Mouse (Mus musculus): ENCODE measurements around the gene Lce3c. TPM values are rescaled to one million over a fixed set of nuclear protein-coding genes. Genes with fewer than 3 reads are reported as not detected.

Lce3c gene
- polyA plus RNA-seq (2015; fragmentation: Nextera tagmentation; extraction: Ambion mirVana) = not detected in 2 replicates

DNA sequence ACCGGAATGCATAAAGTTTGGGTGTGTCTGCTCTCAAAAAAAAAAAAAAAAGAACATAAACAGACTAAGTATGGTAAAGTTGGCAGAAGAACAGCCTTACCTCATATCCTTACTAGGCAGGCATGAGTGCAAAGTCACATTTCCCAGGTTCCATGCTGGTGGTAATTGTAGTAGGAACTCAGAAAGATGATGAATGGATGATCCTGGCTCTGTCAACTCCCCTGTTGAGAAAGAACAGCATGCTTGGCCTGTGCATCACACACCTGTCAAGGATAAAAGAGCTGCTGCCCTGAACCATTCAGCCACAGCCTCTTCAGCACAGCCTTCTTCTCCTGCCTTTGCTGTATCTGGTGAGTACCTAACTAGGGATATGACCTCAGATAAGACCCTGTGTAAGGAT is at the start of gene Lce3c:
Gene Lce3c, plus strand, starts transcription at position 301 of the 400 bp plus-strand sequence.
- no peak for DNase-seq
- no peaks in the 10 kb centered on the region for H3K36me3 ChIP-seq
- H3K4me3 ChIP-seq (replicated peaks) = no peak within 1 kb of the TSS
- no peaks in the 10 kb centered on the region for H3K9me3 ChIP-seq (replicated peaks)
- no peak within 1 kb of the TSS for H3K4me2 ChIP-seq
- no peak within 1 kb of the TSS for H3K27ac ChIP-seq
- ATAC-seq (ENCODE audit: low read depth) = no peak
- no peak within 1 kb of the TSS for H3K9ac ChIP-seq
- 42% methylated on average over 1 of the region's 1 CpGs for WGBS (ENCODE audit: insufficient replicate concordance)
- H3K4me1 ChIP-seq (replicated peaks) = no peaks in the 10 kb centered on the region
- H3K27me3 ChIP-seq = no peaks in the 10 kb centered on the region

DNA sequence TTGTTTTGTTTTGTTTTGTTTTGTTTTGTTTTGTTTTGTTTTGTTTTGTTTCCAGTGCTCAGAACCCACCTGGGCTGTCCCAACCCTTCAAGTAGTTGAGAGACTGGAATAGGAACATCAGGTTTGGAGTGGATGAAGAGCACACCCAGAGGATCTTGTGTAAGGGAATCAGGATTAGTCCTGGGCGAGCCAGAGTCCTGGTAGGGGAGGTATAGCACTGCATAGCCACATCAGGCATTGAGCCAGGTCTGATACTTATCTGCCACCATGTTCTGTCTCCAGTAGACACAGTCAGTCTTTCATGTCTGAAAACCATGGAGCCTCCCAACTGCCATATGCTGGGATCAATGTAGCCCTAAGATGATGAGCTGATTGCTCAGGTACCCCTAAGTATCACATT is 49.8 kb upstream of the Lce3c start:
- H3K36me3 ChIP-seq = no peaks in the 10 kb centered on the region
- DNase-seq (no peak), ATAC-seq (ENCODE audit: low read depth) (no peak)
- no peak overlapping the region for H3K27ac ChIP-seq
- H3K27me3 ChIP-seq = no peaks in the 10 kb centered on the region
- H3K9me3 ChIP-seq (replicated peaks) = no peaks in the 10 kb centered on the region
- no peaks in the 10 kb centered on the region for H3K4me1 ChIP-seq (replicated peaks)
- WGBS (ENCODE audit: insufficient replicate concordance) = 23% methylated on average over 1 of the region's 1 CpGs
- no peak overlapping the region for H3K9ac ChIP-seq
- no peak overlapping the region for H3K4me2 ChIP-seq
- no peak overlapping the region for H3K4me3 ChIP-seq (replicated peaks)

DNA sequence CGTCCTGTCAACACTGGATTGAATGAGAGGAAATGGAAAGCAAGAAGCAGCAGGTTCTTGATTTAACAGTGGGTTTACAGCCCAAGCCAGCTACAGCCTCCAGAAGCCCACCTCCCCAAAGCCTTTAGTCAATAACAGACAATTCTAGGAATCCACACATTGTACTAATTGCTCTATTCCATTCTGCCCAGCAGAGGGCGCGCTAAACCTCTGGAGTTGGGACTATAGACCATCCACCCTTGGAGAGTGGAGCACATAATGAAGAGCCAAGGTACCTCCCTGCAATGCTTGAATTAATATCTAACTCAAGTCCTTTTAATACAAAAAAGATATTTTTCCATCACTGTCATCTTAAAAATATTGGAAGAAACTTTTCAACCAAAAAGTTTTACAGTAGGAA is 41.3 kb upstream of the Lce3c start:
- no peaks in the 10 kb centered on the region for H3K9me3 ChIP-seq (replicated peaks)
- no peaks in the 10 kb centered on the region for H3K36me3 ChIP-seq
- H3K27me3 ChIP-seq = no peaks in the 10 kb centered on the region
- DNase-seq (no peak), ATAC-seq (ENCODE audit: low read depth) (no peak)
- H3K4me1 ChIP-seq (replicated peaks) = no peaks in the 10 kb centered on the region
- no peak overlapping the region for H3K4me3 ChIP-seq (replicated peaks)
- WGBS (ENCODE audit: insufficient replicate concordance) = 9% methylated on average over 3 of the region's 3 CpGs
- H3K27ac ChIP-seq = no peak overlapping the region
- H3K4me2 ChIP-seq = no peak overlapping the region
- no peak overlapping the region for H3K9ac ChIP-seq

DNA sequence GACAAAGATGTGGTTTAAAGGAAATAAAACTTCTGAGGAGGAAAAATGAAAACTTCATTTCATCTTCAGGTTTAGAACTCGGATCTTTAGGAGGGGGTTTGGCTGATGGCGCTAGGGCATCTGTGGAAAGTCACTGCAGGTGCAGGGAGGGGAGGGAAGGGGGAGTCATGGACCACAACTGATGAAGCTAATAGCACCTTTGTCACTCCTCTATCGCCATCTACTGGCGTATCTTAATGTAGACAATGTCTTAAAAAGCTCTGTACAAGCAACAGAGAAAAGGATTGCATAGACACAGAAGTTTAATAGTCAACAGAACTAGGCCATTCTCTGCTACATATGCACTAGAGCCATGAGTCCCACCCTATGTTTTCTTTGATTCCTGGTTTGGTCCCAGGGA is 40.6 kb upstream of the Lce3c start:
- H3K4me1 ChIP-seq (replicated peaks) = no peaks in the 10 kb centered on the region
- ATAC-seq (ENCODE audit: low read depth) (no peak), DNase-seq (no peak)
- H3K4me3 ChIP-seq (replicated peaks) = no peak overlapping the region
- H3K36me3 ChIP-seq = no peaks in the 10 kb centered on the region
- H3K27me3 ChIP-seq = no peaks in the 10 kb centered on the region
- no peak overlapping the region for H3K9ac ChIP-seq
- H3K4me2 ChIP-seq = no peak overlapping the region
- no peak overlapping the region for H3K27ac ChIP-seq
- WGBS (ENCODE audit: insufficient replicate concordance) = 11% methylated on average over 4 of the region's 4 CpGs
- H3K9me3 ChIP-seq (replicated peaks) = no peaks in the 10 kb centered on the region

DNA sequence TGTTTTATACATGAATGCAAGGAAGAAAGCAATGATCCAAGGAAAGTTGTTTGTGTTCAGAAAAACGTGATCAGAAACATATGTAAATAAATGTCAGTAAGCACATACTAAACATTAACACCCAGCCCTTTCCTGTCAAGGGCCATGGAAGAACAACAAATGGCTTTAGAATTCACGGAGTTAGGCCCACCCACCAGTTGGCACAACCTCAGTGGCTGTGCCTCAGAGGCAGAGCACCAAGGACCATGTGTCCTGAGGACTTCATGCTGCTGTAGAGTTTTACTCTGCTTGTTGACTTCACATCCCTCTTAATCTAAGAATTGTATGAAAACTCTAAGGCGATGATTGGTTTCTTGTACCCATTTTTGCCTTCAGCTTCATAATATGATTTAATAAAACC is 39.1 kb upstream of the Lce3c start:
- no peak for DNase-seq
- Histone ChIP-seq H3K4me2 (no peak overlapping the region), H3K4me1 (replicated peaks) (no peaks in the 10 kb centered on the region), H3K9me3 (replicated peaks) (no peaks in the 10 kb centered on the region), H3K27ac (no peak overlapping the region), H3K4me3 (replicated peaks) (no peak overlapping the region), H3K9ac (no peak overlapping the region), H3K36me3 (no peaks in the 10 kb centered on the region), H3K27me3 (no peaks in the 10 kb centered on the region)
- WGBS (ENCODE audit: insufficient replicate concordance) = 43% methylated on average over 3 of the region's 3 CpGs
- no peak for ATAC-seq (ENCODE audit: low read depth)

DNA sequence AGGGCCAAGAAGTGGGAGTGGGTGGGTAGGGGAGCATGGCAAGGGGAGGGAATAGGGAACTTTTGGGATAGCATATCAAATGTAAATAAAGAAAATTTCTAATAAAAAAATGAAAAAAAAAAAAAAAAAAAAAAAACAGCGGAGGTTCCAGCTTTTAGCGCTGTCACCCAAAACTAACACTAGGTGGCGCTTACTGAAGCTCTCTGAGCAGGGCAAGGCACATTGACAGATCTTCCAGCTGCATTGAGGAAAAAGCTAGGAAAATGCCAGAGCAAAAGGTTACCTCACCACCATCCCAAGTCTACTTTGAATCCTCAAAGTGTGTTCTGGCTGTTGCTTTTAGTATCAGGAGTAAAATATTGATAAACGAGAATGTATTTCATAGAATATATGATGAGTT is 36.7 kb upstream of the Lce3c start:
- 33% methylated on average over 4 of the region's 4 CpGs for WGBS (ENCODE audit: insufficient replicate concordance)
- no peaks in the 10 kb centered on the region for H3K27me3 ChIP-seq
- no peak overlapping the region for H3K27ac ChIP-seq
- no peaks in the 10 kb centered on the region for H3K4me1 ChIP-seq (replicated peaks)
- no peak overlapping the region for H3K4me3 ChIP-seq (replicated peaks)
- no peak for DNase-seq
- H3K4me2 ChIP-seq = no peak overlapping the region
- no peak for ATAC-seq (ENCODE audit: low read depth)
- H3K9ac ChIP-seq = no peak overlapping the region
- H3K36me3 ChIP-seq = no peaks in the 10 kb centered on the region
- no peaks in the 10 kb centered on the region for H3K9me3 ChIP-seq (replicated peaks)

DNA sequence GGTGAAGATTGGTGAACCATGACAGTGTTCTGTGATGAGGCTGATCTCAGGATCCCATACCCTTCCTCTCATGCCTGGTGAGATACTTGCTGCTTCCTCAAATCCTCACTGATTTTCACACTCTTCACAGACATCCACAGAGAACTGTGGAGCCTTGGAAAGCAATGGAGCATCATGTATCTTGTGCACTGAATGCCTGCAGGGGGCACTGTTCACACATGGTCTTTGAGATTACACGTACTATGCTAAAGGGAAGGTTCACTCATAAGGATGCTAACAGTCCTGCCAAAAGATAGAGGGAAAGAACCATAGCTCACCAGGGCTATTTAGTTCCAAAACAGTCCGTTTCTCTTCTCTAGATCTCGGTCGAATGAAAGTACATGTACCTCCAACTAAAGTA is 23.9 kb upstream of the Lce3c start:
- Histone ChIP-seq H3K4me3 (replicated peaks) (no peak overlapping the region), H3K27ac (no peak overlapping the region), H3K9ac (no peak overlapping the region), H3K9me3 (replicated peaks) (no peaks in the 10 kb centered on the region), H3K36me3 (no peaks in the 10 kb centered on the region), H3K27me3 (no peaks in the 10 kb centered on the region), H3K4me2 (no peak overlapping the region), H3K4me1 (replicated peaks) (no peaks in the 10 kb centered on the region)
- ATAC-seq (ENCODE audit: low read depth) (no peak), DNase-seq (no peak)
- WGBS (ENCODE audit: insufficient replicate concordance) = 51% methylated on average over 4 of the region's 4 CpGs

DNA sequence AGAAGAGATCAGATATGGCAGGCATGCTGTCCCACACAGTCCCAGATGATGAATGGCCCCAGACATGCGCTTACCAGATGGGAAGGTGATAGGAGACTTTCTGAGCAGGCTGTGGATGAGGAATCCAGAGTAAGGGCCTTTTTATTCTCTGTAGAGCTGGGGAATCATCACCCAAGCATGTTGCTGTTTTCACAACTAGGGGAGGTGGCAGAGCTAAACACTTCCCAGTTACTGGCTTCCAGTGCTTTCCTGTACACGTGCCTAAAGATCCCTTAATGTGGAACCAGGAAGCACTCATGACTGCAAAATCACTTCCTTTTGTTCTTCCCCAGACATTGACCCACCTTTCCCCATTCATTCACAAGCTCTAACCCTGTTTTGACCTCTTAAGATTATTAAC is 18.2 kb upstream of the Lce3c start, which contains the start of gene Lce3a:
Gene Lce3a, minus strand, starts transcription at position 101 of the 400 bp plus-strand sequence.
- DNase-seq = no peak
- no peaks in the 10 kb centered on the region for H3K27me3 ChIP-seq
- H3K27ac ChIP-seq = no peak within 1 kb of the TSS
- no peaks in the 10 kb centered on the region for H3K36me3 ChIP-seq
- no peak within 1 kb of the TSS for H3K4me2 ChIP-seq
- WGBS (ENCODE audit: insufficient replicate concordance) = 39% methylated on average over 2 of the region's 2 CpGs
- no peaks in the 10 kb centered on the region for H3K4me1 ChIP-seq (replicated peaks)
- no peak within 1 kb of the TSS for H3K9ac ChIP-seq
- no peaks in the 10 kb centered on the region for H3K9me3 ChIP-seq (replicated peaks)
- no peak for ATAC-seq (ENCODE audit: low read depth)
- no peak within 1 kb of the TSS for H3K4me3 ChIP-seq (replicated peaks)

DNA sequence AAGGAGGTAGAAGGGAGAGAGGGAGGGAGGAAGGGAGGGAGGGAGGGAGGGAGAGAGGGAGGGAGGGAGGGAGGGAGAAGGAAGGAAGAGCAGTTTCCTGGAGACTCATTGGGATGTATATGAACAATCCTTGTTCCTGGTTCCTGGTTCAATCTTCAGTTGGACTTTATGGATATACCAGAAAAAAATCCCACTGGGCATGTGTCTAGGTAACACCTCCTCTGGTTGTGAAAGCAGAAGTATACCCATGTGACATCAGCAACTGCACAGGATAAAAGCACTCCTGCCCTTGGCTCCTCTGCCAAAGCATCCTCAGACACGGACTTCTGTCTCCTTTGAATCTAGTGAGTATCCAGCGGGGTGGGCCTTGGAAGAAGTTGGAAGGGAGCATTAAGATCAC is 11.6 kb upstream of the Lce3c start, which contains the start of gene Lce3b:
Gene Lce3b, plus strand, starts transcription at position 301 of the 400 bp plus-strand sequence.
- ATAC-seq (ENCODE audit: low read depth) (no peak), DNase-seq (no peak)
- Histone ChIP-seq H3K9ac (no peak within 1 kb of the TSS), H3K27ac (no peak within 1 kb of the TSS), H3K4me3 (replicated peaks) (no peak within 1 kb of the TSS), H3K27me3 (no peaks in the 10 kb centered on the region), H3K36me3 (no peaks in the 10 kb centered on the region), H3K4me2 (no peak within 1 kb of the TSS), H3K4me1 (replicated peaks) (no peaks in the 10 kb centered on the region), H3K9me3 (replicated peaks) (no peaks in the 10 kb centered on the region)
- 32% methylated on average over 2 of the region's 2 CpGs for WGBS (ENCODE audit: insufficient replicate concordance)

DNA sequence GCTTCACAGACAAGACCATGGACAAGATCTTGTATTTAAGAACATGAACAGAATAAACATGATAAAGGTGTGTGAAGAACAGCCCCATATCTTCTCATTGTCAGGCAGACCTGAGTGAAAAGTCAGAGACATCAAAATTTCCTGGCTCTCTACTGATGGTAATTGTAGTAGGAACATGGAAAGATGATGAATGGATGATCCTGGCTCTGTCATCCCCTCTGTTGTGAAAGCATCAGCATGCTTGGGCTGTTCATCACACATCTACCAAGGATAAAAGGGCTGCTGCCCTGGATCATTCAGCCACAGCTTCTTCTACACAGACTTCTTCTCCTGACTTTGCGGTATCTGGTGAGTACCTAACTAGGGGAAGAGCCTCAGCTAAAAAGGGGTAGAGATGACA is 12.8 kb downstream of the Lce3c start, which contains the start of gene Lce3d:
Gene Lce3d, plus strand, starts transcription at position 301 of the 400 bp plus-strand sequence.
- no peak for ATAC-seq (ENCODE audit: low read depth)
- DNase-seq = no peak
- H3K36me3 ChIP-seq = no peaks in the 10 kb centered on the region
- H3K27ac ChIP-seq = no peak within 1 kb of the TSS
- no peaks in the 10 kb centered on the region for H3K27me3 ChIP-seq
- no peak within 1 kb of the TSS for H3K4me2 ChIP-seq
- no peak within 1 kb of the TSS for H3K9ac ChIP-seq
- 81% methylated on average over 1 of the region's 1 CpGs for WGBS (ENCODE audit: insufficient replicate concordance)
- no peaks in the 10 kb centered on the region for H3K9me3 ChIP-seq (replicated peaks)
- no peak within 1 kb of the TSS for H3K4me3 ChIP-seq (replicated peaks)
- no peaks in the 10 kb centered on the region for H3K4me1 ChIP-seq (replicated peaks)

DNA sequence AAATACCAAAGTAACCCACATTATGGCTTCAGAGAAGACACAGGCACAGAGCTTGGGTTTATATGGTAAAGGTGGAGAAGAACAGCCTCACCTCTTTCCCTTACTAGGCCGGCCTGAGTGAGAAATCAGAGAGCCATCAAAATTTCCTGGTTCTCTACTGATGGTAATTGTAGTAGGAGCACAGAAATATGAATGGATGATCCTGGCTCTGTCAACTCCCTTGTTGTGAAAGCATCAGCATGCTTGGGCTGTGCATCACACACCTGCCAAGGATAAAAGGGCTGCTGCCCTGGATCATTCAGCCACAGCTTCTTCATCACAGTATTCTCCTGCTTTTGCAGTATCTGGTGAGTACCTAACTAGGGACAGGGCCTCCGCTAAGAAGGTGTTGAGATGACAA is 22.5 kb downstream of the Lce3c start, which contains the start of gene Lce3e:
Gene Lce3e, plus strand, starts transcription at position 301 of the 400 bp plus-strand sequence.
- Histone ChIP-seq H3K4me3 (replicated peaks) (no peak within 1 kb of the TSS), H3K27ac (no peak within 1 kb of the TSS), H3K4me1 (replicated peaks) (no peaks in the 10 kb centered on the region), H3K9ac (no peak within 1 kb of the TSS), H3K27me3 (no peaks in the 10 kb centered on the region), H3K36me3 (no peaks in the 10 kb centered on the region), H3K9me3 (replicated peaks) (no peaks in the 10 kb centered on the region), H3K4me2 (no peak within 1 kb of the TSS)
- DNase-seq = no peak
- no peak for ATAC-seq (ENCODE audit: low read depth)
- WGBS (ENCODE audit: insufficient replicate concordance) = 69% methylated on average over 2 of the region's 2 CpGs

DNA sequence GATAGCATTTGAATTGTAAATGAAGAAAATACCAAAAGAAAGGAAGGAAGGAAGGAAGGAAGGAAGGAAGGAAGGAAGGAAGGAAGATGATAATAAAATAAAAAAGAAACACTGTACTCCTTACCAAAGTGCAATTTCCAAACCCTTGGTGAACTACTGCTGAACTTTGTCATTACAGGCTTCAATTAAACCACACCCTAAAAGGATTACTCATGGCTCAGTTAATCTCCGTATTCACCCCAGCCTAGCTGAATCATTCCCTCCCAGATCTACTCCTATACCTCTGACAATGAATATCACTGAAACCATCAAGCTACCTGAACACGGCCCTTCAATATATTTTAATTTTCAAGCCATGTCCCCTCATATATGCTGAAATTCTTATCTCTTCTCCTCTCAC is 34.2 kb downstream of the Lce3c start:
- no peaks in the 10 kb centered on the region for H3K36me3 ChIP-seq
- H3K4me2 ChIP-seq = no peak overlapping the region
- WGBS (ENCODE audit: insufficient replicate concordance) = 69% methylated on average over 2 of the region's 2 CpGs
- no peaks in the 10 kb centered on the region for H3K27me3 ChIP-seq
- H3K9ac ChIP-seq = no peak overlapping the region
- no peak overlapping the region for H3K27ac ChIP-seq
- no peak overlapping the region for H3K4me3 ChIP-seq (replicated peaks)
- DNase-seq = no peak
- no peaks in the 10 kb centered on the region for H3K9me3 ChIP-seq (replicated peaks)
- no peaks in the 10 kb centered on the region for H3K4me1 ChIP-seq (replicated peaks)
- no peak for ATAC-seq (ENCODE audit: low read depth)

Data from liver, embryonic 13.5 days (tissue).